Mouse (Mus musculus) heart, embryonic 13.5 days (tissue): ENCODE measurements around the gene Endou. TPM values are rescaled to one million over a fixed set of nuclear protein-coding genes. Genes with fewer than 3 reads are reported as not detected.

Source experiments
- ATAC-seq: fragments of 200-750 bp; cut with Nextera tagmentation; 2 replicates; pipeline ENCODE4 v1.8.0; 2017; ENCODE audit warnings: moderate TSS enrichment; ENCODE audit not compliant: insufficient number of reproducible peaks, low FRiP score, low TSS enrichment; ENCODE audit errors: extremely low read depth
- H3K27ac ChIP-seq: fragments of 300-500 bp; sonication (generic); replicated peaks from 2 replicates; pipeline ENCODE4 v1.5.1; 2015; ENCODE audit warnings: moderate library complexity, mild to moderate bottlenecking, inconsistent platforms
- H3K27me3 ChIP-seq: fragments of 300-500 bp; sonication (generic); replicated peaks from 2 replicates; pipeline ENCODE4 v1.6.1; 2015; ENCODE audit warnings: mild to moderate bottlenecking, inconsistent platforms
- H3K36me3 ChIP-seq: fragments of 300-500 bp; sonication (generic); 2 replicates; pipeline ENCODE4 v1.6.1; 2015; ENCODE audit warnings: mild to moderate bottlenecking, inconsistent platforms
- H3K4me1 ChIP-seq: fragments of 300-500 bp; sonication (generic); 2 replicates; pipeline ENCODE4 v1.6.1; 2015; ENCODE audit warnings: inconsistent platforms
- H3K4me2 ChIP-seq: fragments of 300-500 bp; sonication (generic); 2 replicates; pipeline ENCODE4 v1.6.1; 2015; ENCODE audit warnings: inconsistent platforms, mild to moderate bottlenecking, moderate library complexity
- H3K4me3 ChIP-seq: fragments of 300-500 bp; sonication (generic); 2 replicates; pipeline ENCODE4 v1.5.1; 2015; ENCODE audit warnings: moderate library complexity, mild to moderate bottlenecking, inconsistent platforms
- H3K9ac ChIP-seq: fragments of 300-500 bp; sonication (generic); 2 replicates; pipeline ENCODE4 v1.6.1; 2015; ENCODE audit warnings: inconsistent platforms, mild to moderate bottlenecking, moderate library complexity
- H3K9me3 ChIP-seq: fragments of 300-500 bp; sonication (generic); 2 replicates; pipeline ENCODE4 v1.6.1; 2016; ENCODE audit warnings: inconsistent platforms
- WGBS: fragments of 180-500 bp; shearing (Covaris S2); methylation state at CpG from one replicate; pipeline ENCODE4 v1.1.7; 2015; ENCODE audit warnings: mixed read lengths; 5-methylcytosine and 5-hydroxymethylcytosine counted together
- polyA plus RNA-seq: library from polyadenylated mRNA; unstranded; fragments of >200 nt; fragmentation: Nextera tagmentation; extraction: Ambion mirVana; gene quantifications from 2 replicates; pipeline ENCODE4 v1.2.1, GENCODE M21; 2015

The Endou gene
- polyA plus RNA-seq, 1 experiment from 2014 or later = 0.45 TPM

- ATAC-seq = no peak
- Histone ChIP-seq H3K9ac (peak overlapping the region; percentile 81), H3K9me3 (no peaks in the 10 kb centered on the region), H3K27ac (peak overlapping the region; percentile 82), H3K4me1 (peaks cover 58% of the 10 kb centered on the region), H3K4me3 (peak overlapping the region; percentile 58), H3K4me2 (peak overlapping the region; percentile 87), H3K36me3 (0 out of 2 replicates have a peak, but pooled peaks cover 4% of the 10 kb centered on the region), H3K27me3 (peaks cover 29% of the 10 kb centered on the region)
- 10% methylated on average over 23 of the region's 23 CpGs for WGBS
These were observed 35.6 kb upstream of the Endou start for GRCm38 (mm10) chr15:97766594-97767279.

DNA sequence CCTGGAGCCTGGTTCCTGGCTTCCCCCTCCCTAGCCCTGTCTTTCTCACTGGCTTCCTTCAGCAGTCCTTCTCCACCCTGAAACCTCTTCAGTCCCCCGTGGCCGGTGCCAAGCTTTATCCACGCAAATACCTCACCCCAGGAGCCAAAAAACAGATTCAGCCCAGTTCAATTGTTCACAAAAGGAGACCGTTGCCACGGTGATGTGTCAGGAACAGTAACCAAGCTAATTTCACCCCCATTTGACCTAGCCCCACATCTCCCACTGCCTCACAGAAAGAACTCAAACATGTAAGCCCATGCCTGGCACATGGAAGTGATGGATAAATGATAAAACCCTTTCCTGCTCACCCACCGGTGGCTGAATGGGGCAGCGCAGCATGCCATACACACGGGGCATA is 35.1 kb upstream of the Endou start:
- H3K4me1 ChIP-seq = peaks cover 54% of the 10 kb centered on the region
- no peak for ATAC-seq
- 26% methylated on average over 8 of the region's 8 CpGs for WGBS
- peak overlapping the region; percentile 87 for H3K4me2 ChIP-seq
- H3K4me3 ChIP-seq = peak overlapping the region; percentile 58
- 0 out of 2 replicates have a peak, but pooled peaks cover 4% of the 10 kb centered on the region for H3K36me3 ChIP-seq
- H3K9ac ChIP-seq = peak overlapping the region; percentile 81
- no peaks in the 10 kb centered on the region for H3K9me3 ChIP-seq
- H3K27ac ChIP-seq = peak overlapping the region; percentile 82
- H3K27me3 ChIP-seq = peaks cover 30% of the 10 kb centered on the region

- H3K9ac ChIP-seq = peak overlapping the region; percentile 81
- 36% methylated on average over 13 of the region's 13 CpGs for WGBS
These were observed 34.1 kb upstream of the Endou start for GRCm38 (mm10) chr15:97765090-97765794.

DNA sequence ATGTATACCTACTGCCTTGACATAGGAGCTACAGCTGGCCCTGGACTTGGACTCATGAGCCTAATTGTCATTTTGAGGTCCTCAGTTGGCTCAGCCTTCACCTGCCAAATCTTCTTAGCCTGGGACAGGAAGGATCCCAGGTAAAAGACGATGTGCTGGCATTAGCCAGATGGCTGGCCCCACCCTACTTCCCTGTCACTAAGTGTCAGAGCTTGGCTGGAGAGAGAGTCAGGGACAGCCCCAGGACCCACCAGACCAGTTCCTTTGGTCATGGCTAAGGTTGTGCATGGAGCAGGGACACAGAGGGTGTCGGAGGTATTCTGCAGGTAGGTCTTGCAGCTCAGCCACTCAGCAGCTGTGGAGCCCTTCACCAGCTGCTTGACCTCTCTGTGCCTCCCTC is 33.4 kb upstream of the Endou start:
- Histone ChIP-seq H3K4me3 (no peak overlapping the region), H3K9me3 (no peaks in the 10 kb centered on the region), H3K27me3 (peaks cover 24% of the 10 kb centered on the region), H3K36me3 (peaks cover 19% of the 10 kb centered on the region), H3K4me2 (no peak overlapping the region), H3K4me1 (peaks cover 53% of the 10 kb centered on the region), H3K9ac (no peak overlapping the region), H3K27ac (no peak overlapping the region)
- WGBS = 71% methylated on average over 2 of the region's 2 CpGs
- no peak for ATAC-seq

More at GRCm38 (mm10) chr15:97765090-97765794, 34.1 kb upstream of the Endou start:
- Histone ChIP-seq H3K36me3 (peaks cover 12% of the 10 kb centered on the region), H3K4me3 (peak overlapping the region; percentile 58), H3K4me1 (peaks cover 54% of the 10 kb centered on the region), H3K9me3 (no peaks in the 10 kb centered on the region), H3K4me2 (peak overlapping the region; percentile 87), H3K27ac (no peak overlapping the region; the same call in 1 of the 2 replicates), H3K27me3 (peaks cover 30% of the 10 kb centered on the region)
- no peak for ATAC-seq

- Histone ChIP-seq H3K27me3 (peaks cover 19% of the 10 kb centered on the region), H3K36me3 (peaks cover 30% of the 10 kb centered on the region), H3K9ac (0 out of 2 replicates have a peak overlapping the region, but pooled peaks have one; percentile 19), H3K27ac (no peak overlapping the region), H3K4me3 (no peak overlapping the region), H3K9me3 (no peaks in the 10 kb centered on the region), H3K4me2 (no peak overlapping the region), H3K4me1 (peaks cover 45% of the 10 kb centered on the region)
- 58% methylated on average over 9 of the region's 9 CpGs for WGBS
- ATAC-seq = no peak
These were observed 32.3 kb upstream of the Endou start for GRCm38 (mm10) chr15:97763256-97764049.

DNA sequence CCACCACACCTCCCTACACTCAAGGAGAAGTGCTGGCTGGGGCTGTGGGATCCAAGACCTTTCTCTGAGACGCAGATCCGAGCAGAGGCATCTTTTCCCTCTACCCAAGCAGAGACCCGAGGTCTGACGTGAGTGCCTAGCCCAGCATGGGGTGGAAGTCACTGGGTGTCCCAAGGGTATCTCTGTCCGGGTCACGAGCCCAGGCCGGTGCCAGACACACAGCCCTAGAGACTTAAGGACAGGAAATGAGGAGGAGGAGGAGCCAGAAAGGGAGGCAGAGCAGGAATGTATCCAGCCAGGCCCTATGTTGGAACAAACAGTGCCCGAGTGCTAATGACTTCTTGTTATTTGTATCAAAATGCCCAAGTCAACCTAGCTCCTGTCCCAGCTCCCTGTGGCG is 31.6 kb upstream of the Endou start:
- whole genome bisulfite sequencing = 51% methylated on average over 9 of the region's 9 CpGs
- H3K27ac ChIP-seq = no peak overlapping the region

GRCm38 (mm10) chr15:97761438-97761837 is 30.3 kb upstream of the Endou start:
- Histone ChIP-seq H3K27me3 (peaks cover 12% of the 10 kb centered on the region; the same call in 1 of the 2 replicates), H3K9ac (0 out of 2 replicates have a peak overlapping the region, but pooled peaks have one; percentile 21), H3K4me3 (no peak overlapping the region), H3K4me1 (peaks cover 30% of the 10 kb centered on the region), H3K9me3 (no peaks in the 10 kb centered on the region), H3K36me3 (peaks cover 49% of the 10 kb centered on the region), H3K27ac (no peak overlapping the region), H3K4me2 (no peak overlapping the region)
- WGBS = 44% methylated on average over 13 of the region's 13 CpGs
- no peak for ATAC-seq

More for the DNA sequence above, 31.6 kb upstream of the Endou start:
- ATAC-seq = no peak
- Histone ChIP-seq H3K9ac (no peak overlapping the region), H3K4me3 (no peak overlapping the region), H3K27me3 (peaks cover 19% of the 10 kb centered on the region), H3K4me2 (no peak overlapping the region), H3K9me3 (no peaks in the 10 kb centered on the region), H3K4me1 (peaks cover 42% of the 10 kb centered on the region), H3K36me3 (peaks cover 37% of the 10 kb centered on the region)

- Histone ChIP-seq H3K27ac (no peak overlapping the region), H3K36me3 (peaks cover 54% of the 10 kb centered on the region), H3K4me3 (no peak overlapping the region), H3K27me3 (peaks cover 8% of the 10 kb centered on the region; the same call in 1 of the 2 replicates), H3K4me2 (no peak overlapping the region), H3K9me3 (no peaks in the 10 kb centered on the region), H3K4me1 (peaks cover 26% of the 10 kb centered on the region), H3K9ac (0 out of 2 replicates have a peak overlapping the region, but pooled peaks have one; percentile 21)
- ATAC-seq = no peak
- 63% methylated on average over 5 of the region's 5 CpGs for WGBS
These were observed 29.8 kb upstream of the Endou start for GRCm38 (mm10) chr15:97760952-97761351.

- H3K27me3 ChIP-seq = peaks cover 5% of the 10 kb centered on the region; the same call in 1 of the 2 replicates
- peaks cover 55% of the 10 kb centered on the region for H3K36me3 ChIP-seq
- H3K27ac ChIP-seq = no peak overlapping the region
- H3K9ac ChIP-seq = no peak overlapping the region
- ATAC-seq = no peak
- no peak overlapping the region for H3K4me3 ChIP-seq
- H3K4me2 ChIP-seq = no peak overlapping the region
- WGBS = 82% methylated on average over 9 of the region's 9 CpGs
- H3K4me1 ChIP-seq = peaks cover 26% of the 10 kb centered on the region
- H3K9me3 ChIP-seq = no peaks in the 10 kb centered on the region
These were observed 28.9 kb upstream of the Endou start for GRCm38 (mm10) chr15:97760006-97760405.

- no peak for ATAC-seq
These were observed 24.2 kb upstream of the Endou start for GRCm38 (mm10) chr15:97755361-97755760.

GRCm38 (mm10) chr15:97754476-97754875 is 23.3 kb upstream of the Endou start:
- no peaks in the 10 kb centered on the region for H3K9me3 ChIP-seq
- H3K4me2 ChIP-seq = no peak overlapping the region
- H3K9ac ChIP-seq = peak overlapping the region; percentile 33
- peaks cover 46% of the 10 kb centered on the region for H3K4me1 ChIP-seq
- 23% methylated on average over 6 of the region's 6 CpGs for WGBS
- H3K27me3 ChIP-seq = no peaks in the 10 kb centered on the region
- peak overlapping the region; percentile 21; the same call in 1 of the 2 replicates for H3K27ac ChIP-seq
- H3K36me3 ChIP-seq = peaks cover 59% of the 10 kb centered on the region
- no peak overlapping the region for H3K4me3 ChIP-seq
- ATAC-seq = no peak

More at GRCm38 (mm10) chr15:97755361-97755760, 24.2 kb upstream of the Endou start:
- peak overlapping the region; percentile 21; the same call in 1 of the 2 replicates for H3K27ac ChIP-seq
- WGBS = 29% methylated on average over 8 of the region's 8 CpGs
- peak overlapping the region; percentile 33; the same call in 1 of the 2 replicates for H3K9ac ChIP-seq
- no peak overlapping the region for H3K4me3 ChIP-seq
- no peaks in the 10 kb centered on the region for H3K9me3 ChIP-seq
- peaks cover 37% of the 10 kb centered on the region for H3K4me1 ChIP-seq
- H3K36me3 ChIP-seq = peaks cover 67% of the 10 kb centered on the region
- H3K4me2 ChIP-seq = no peak overlapping the region
- H3K27me3 ChIP-seq = no peaks in the 10 kb centered on the region; the same call in 1 of the 2 replicates
